Mouse (Mus musculus) thymus, postnatal 4 days (tissue): ENCODE results near the gene Pdgfb.

Source experiments
- DNase-seq: peaks from one replicate; pipeline ENCODE4 v3.0.0; 2021

Gene Pdgfb

GRCm38 (mm10) chr15:80008461-80008860 lies 6.3 kb downstream of the Pdgfb start:
- no peak for DNase-seq

GRCm38 (mm10) chr15:80006156-80006555 lies 8.6 kb downstream of the Pdgfb start:
- no peak for DNase-seq

GRCm38 (mm10) chr15:80005436-80005835 lies 9.3 kb downstream of the Pdgfb start:
- DNase-seq = no peak

- peak; percentile 45 for DNase-seq
Measured at GRCm38 (mm10) chr15:80004644-80005340, 10.0 kb downstream of the Pdgfb start.

GRCm38 (mm10) chr15:80003581-80003980 lies 11.2 kb downstream of the Pdgfb start:
- DNase-seq = no peak

- no peak for DNase-seq
Measured at GRCm38 (mm10) chr15:80001601-80002000, 13.2 kb downstream of the Pdgfb start.

GRCm38 (mm10) chr15:80000694-80001093 lies 14.1 kb downstream of the Pdgfb start:
- DNase-seq = no peak

- no peak for DNase-seq
Measured at GRCm38 (mm10) chr15:79997988-79998387, 16.8 kb downstream of the Pdgfb start.

- DNase-seq = no peak
Measured at GRCm38 (mm10) chr15:79996781-79997180, 18.0 kb downstream of the Pdgfb start.

- no peak for DNase-seq
Measured at GRCm38 (mm10) chr15:79995552-79995951, 19.2 kb downstream of the Pdgfb start.

GRCm38 (mm10) chr15:79994566-79994965 lies 20.2 kb downstream of the Pdgfb start:
- DNase-seq = no peak

GRCm38 (mm10) chr15:79986182-79986581 lies 28.6 kb downstream of the Pdgfb start:
- DNase-seq = no peak

GRCm38 (mm10) chr15:79985471-79985870 lies 29.3 kb downstream of the Pdgfb start:
- DNase-seq = no peak

GRCm38 (mm10) chr15:79984152-79984551 lies 30.6 kb downstream of the Pdgfb start:
- no peak for DNase-seq

GRCm38 (mm10) chr15:79980716-79981115 lies 34.1 kb downstream of the Pdgfb start:
- no peak for DNase-seq

- no peak for DNase-seq
Measured at GRCm38 (mm10) chr15:79972186-79972585, 42.6 kb downstream of the Pdgfb start.

- no peak for DNase-seq
Measured at GRCm38 (mm10) chr15:79970940-79971339, 43.8 kb downstream of the Pdgfb start, which contains the start of gene Cbx7. Gene Cbx7, minus strand, starts transcription at chr15:79971119.

- DNase-seq = no peak
Measured at GRCm38 (mm10) chr15:79970491-79970890, 44.3 kb downstream of the Pdgfb start.

GRCm38 (mm10) chr15:79967346-79967745 lies 47.4 kb downstream of the Pdgfb start:
- no peak for DNase-seq

GRCm38 (mm10) chr15:79964376-79964775 lies 50.4 kb downstream of the Pdgfb start:
- no peak for DNase-seq

- DNase-seq = no peak
Measured at GRCm38 (mm10) chr15:79962661-79963060, 52.1 kb downstream of the Pdgfb start.

- DNase-seq = no peak
Measured at GRCm38 (mm10) chr15:79961366-79961921, 53.3 kb downstream of the Pdgfb start.

GRCm38 (mm10) chr15:79958418-79958817 lies 56.4 kb downstream of the Pdgfb start:
- DNase-seq = no peak

- peak; percentile 76 for DNase-seq
Measured at GRCm38 (mm10) chr15:79956559-79956958, 58.2 kb downstream of the Pdgfb start.

- DNase-seq = no peak
Measured at GRCm38 (mm10) chr15:79953470-79953869, 61.3 kb downstream of the Pdgfb start.
